Mouse (Mus musculus) forebrain, embryonic 15.5 days (tissue): ENCODE results near the gene Gm15217. TPM values are rescaled to one million over a fixed set of nuclear protein-coding genes. Genes with fewer than 3 reads are reported as not detected.

ENCODE experiments used
- ATAC-seq: fragments of 200-750 bp; cut with Nextera tagmentation; replicated peaks from 2 replicates; pipeline ENCODE4 v1.8.0; 2017; ENCODE audit warnings: mild to moderate bottlenecking, moderate TSS enrichment, moderate library complexity
- H3K27ac ChIP-seq: fragments of 300-500 bp; sonication (generic); replicated peaks from 2 replicates; pipeline ENCODE4 v1.5.1; 2015; ENCODE audit warnings: mild to moderate bottlenecking, inconsistent platforms
- H3K27me3 ChIP-seq: fragments of 300-500 bp; sonication (generic); 2 replicates; pipeline ENCODE4 v1.6.1; 2015; ENCODE audit warnings: inconsistent platforms
- H3K36me3 ChIP-seq: fragments of 300-500 bp; sonication (generic); 2 replicates; pipeline ENCODE4 v1.6.1; 2015; ENCODE audit warnings: mild to moderate bottlenecking, inconsistent platforms
- H3K4me1 ChIP-seq: fragments of 300-500 bp; sonication (generic); 2 replicates; pipeline ENCODE4 v1.6.1; 2015; ENCODE audit warnings: inconsistent platforms
- H3K4me2 ChIP-seq: fragments of 300-500 bp; sonication (generic); replicated peaks from 2 replicates; pipeline ENCODE4 v1.6.1; 2015; ENCODE audit warnings: mild to moderate bottlenecking, inconsistent platforms
- H3K4me3 ChIP-seq: fragments of 300-500 bp; sonication (generic); 2 replicates; pipeline ENCODE4 v1.5.1; 2015; ENCODE audit warnings: mild to moderate bottlenecking, inconsistent platforms
- H3K9ac ChIP-seq: fragments of 300-500 bp; sonication (generic); replicated peaks from 2 replicates; pipeline ENCODE4 v1.6.1; 2015; ENCODE audit warnings: mild to moderate bottlenecking, inconsistent platforms
- H3K9me3 ChIP-seq: fragments of 300-500 bp; sonication (generic); 2 replicates; pipeline ENCODE4 v1.6.1; 2016; ENCODE audit warnings: inconsistent platforms
- WGBS: fragments of 180-500 bp; shearing (Covaris S2); methylation state at CpG from one replicate; pipeline ENCODE4 v1.1.7; 2015; ENCODE audit warnings: mixed read lengths; 5-methylcytosine and 5-hydroxymethylcytosine counted together
- polyA plus RNA-seq: library from polyadenylated mRNA; unstranded; fragments of >200 nt; fragmentation: Nextera tagmentation; extraction: Ambion mirVana; gene quantifications from 2 replicates; pipeline ENCODE4 v1.2.1, GENCODE M21; 2015

Gm15217 gene
- polyA plus RNA-seq, 1 experiment from 2014 or later: not detected

DNA sequence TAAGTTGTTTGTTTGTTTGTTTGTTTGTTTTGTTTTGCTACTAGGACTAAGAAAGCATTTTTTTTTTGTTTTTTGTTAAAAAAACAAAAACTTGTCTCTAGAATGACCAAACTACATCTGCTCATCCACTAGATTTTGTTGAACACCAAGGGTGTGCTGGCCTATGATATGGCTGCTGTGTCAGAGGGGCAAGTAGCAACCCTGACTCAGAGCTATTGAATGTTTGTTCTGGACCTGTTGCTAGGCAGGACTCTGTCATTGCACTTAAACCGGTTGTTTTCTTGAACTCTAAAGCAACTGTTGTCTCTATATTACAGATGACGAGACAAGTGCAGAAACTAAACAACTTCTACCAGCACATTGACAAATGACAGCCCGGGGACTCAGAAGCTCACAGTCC lies 29.1 kb downstream of the Gm15217 start:
- H3K9me3 ChIP-seq: no peaks in the 10 kb centered on the region
- no peaks in the 10 kb centered on the region for H3K4me1 ChIP-seq
- H3K4me3 ChIP-seq: no peak overlapping the region
- no peak overlapping the region for H3K4me2 ChIP-seq
- WGBS: 91% methylated on average over 3 of the region's 3 CpGs
- no peak overlapping the region for H3K9ac ChIP-seq
- no peak overlapping the region for H3K27ac ChIP-seq
- H3K36me3 ChIP-seq: no peaks in the 10 kb centered on the region
- H3K27me3 ChIP-seq: no peaks in the 10 kb centered on the region
- no peak for ATAC-seq

DNA sequence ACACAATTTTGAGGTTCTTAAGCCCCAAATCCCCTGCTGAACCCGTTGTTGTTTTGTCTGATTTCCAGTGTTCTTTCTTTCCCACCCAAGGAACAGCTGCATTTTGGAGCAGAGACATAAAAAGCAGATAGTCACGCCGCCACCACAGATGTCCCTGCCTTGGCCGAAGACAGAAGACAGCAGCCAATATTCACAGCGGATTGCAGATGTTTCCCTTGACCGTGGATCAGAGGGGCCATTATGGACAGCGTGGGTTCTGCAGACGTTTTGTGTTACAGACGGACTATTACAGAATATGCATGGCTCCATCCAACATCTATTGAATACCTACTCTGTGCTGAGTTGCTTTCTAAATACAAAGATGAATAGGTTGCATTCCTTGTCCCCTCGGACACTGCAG lies 29.8 kb downstream of the Gm15217 start:
- H3K4me3 ChIP-seq: no peak overlapping the region
- H3K9me3 ChIP-seq: no peaks in the 10 kb centered on the region
- no peak overlapping the region for H3K4me2 ChIP-seq
- no peaks in the 10 kb centered on the region for H3K4me1 ChIP-seq
- H3K9ac ChIP-seq: no peak overlapping the region
- H3K36me3 ChIP-seq: no peaks in the 10 kb centered on the region
- ATAC-seq: no peak
- WGBS: 83% methylated on average over 10 of the region's 10 CpGs
- H3K27ac ChIP-seq: no peak overlapping the region
- H3K27me3 ChIP-seq: no peaks in the 10 kb centered on the region

DNA sequence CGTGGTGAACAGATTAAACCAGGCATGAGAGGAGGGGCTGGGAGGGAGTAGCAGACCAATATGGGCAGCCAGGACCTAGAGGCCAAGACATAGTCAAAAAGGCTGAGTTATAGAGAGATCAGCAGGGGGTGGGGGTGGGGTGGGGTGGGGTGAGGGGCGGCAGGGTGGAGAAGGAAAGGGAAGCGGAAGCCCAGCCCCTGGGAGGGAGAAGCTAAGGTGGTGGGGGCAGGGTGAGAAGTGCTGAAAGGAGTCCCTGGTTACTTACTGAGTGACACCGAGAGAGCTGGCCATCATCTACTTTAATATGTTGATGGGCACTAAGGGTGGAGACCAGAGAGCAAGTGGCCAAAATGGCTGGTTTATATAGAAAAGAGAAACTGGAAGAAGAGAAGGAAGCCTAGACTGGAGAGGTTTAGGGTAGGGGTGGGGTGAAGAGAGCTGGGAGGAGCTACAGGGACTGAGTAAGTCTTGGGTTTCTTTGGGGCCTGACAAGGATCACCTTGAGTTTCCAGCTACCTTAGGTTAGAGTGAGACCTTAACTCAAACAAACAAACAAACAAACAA lies 31.4 kb downstream of the Gm15217 start:
- Histone ChIP-seq H3K4me1 (no peaks in the 10 kb centered on the region), H3K9me3 (no peaks in the 10 kb centered on the region), H3K4me2 (no peak overlapping the region), H3K27ac (no peak overlapping the region), H3K36me3 (no peaks in the 10 kb centered on the region), H3K9ac (no peak overlapping the region), H3K27me3 (no peaks in the 10 kb centered on the region), H3K4me3 (no peak overlapping the region)
- WGBS: 77% methylated on average over 4 of the region's 4 CpGs
- no peak for ATAC-seq

GRCm38 (mm10) chr14:46412497-46413000 lies 33.3 kb downstream of the Gm15217 start:
- no peaks in the 10 kb centered on the region for H3K9me3 ChIP-seq
- H3K4me2 ChIP-seq: no peak overlapping the region
- H3K36me3 ChIP-seq: no peaks in the 10 kb centered on the region
- H3K27me3 ChIP-seq: no peaks in the 10 kb centered on the region
- WGBS: 78% methylated on average over 7 of the region's 7 CpGs
- no peak overlapping the region for H3K9ac ChIP-seq
- no peak for ATAC-seq
- no peak overlapping the region for H3K4me3 ChIP-seq
- H3K27ac ChIP-seq: no peak overlapping the region
- H3K4me1 ChIP-seq: no peaks in the 10 kb centered on the region

DNA sequence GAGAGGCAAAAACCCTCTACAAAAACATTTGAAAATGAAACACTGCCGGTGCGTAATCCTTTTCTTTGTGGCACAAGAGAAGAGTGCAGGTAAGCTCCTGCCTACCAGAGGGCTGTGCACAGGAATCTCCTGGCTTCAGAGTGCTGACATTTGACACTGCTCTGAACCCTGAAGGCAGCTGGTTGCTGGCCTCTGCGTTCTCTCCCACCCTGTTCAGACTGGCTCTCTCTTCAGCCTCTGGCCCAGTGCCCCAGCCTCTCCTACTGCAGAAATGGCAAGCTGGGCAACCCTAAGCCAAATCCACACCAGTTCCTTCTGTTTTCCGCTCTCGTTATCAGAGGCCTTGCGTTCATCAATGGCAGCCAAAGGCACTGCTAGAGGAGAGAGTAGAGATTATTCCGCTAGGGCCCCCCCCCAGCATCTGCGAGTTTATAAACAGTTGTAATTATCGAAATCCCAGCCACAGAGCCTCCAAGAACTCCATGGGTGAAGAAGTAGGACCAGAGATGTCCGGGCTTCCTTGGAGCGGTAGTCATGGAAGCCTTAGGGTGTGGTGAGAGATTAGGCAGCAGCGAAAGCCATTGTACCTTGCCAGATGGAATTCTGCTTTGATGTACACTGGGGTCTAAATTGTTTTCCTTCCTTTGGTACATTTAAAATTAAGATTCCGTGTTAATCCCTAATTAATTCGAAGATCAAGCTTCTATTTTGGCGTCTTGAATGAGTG lies 39.3 kb downstream of the Gm15217 start:
- no peak overlapping the region for H3K4me3 ChIP-seq
- H3K9me3 ChIP-seq: no peaks in the 10 kb centered on the region
- no peaks in the 10 kb centered on the region for H3K36me3 ChIP-seq
- H3K4me1 ChIP-seq: peaks cover 5% of the 10 kb centered on the region
- 28% methylated on average over 15 of the region's 15 CpGs for WGBS
- no peaks in the 10 kb centered on the region for H3K27me3 ChIP-seq
- H3K27ac ChIP-seq: no peak overlapping the region
- peak; percentile 55; the same call in 1 of the 2 replicates for ATAC-seq
- H3K9ac ChIP-seq: no peak overlapping the region
- H3K4me2 ChIP-seq: no peak overlapping the region

- WGBS: 16% methylated on average over 11 of the region's 11 CpGs
- ATAC-seq: 0 out of 2 replicates have a peak, but pooled peaks have one; percentile 32
- Histone ChIP-seq H3K4me3 (no peak overlapping the region), H3K27me3 (no peaks in the 10 kb centered on the region), H3K36me3 (no peaks in the 10 kb centered on the region), H3K4me1 (peaks cover 5% of the 10 kb centered on the region), H3K27ac (no peak overlapping the region), H3K4me2 (no peak overlapping the region), H3K9me3 (no peaks in the 10 kb centered on the region), H3K9ac (no peak overlapping the region)
Measured at GRCm38 (mm10) chr14:46419269-46419668, 40.1 kb downstream of the Gm15217 start.

DNA sequence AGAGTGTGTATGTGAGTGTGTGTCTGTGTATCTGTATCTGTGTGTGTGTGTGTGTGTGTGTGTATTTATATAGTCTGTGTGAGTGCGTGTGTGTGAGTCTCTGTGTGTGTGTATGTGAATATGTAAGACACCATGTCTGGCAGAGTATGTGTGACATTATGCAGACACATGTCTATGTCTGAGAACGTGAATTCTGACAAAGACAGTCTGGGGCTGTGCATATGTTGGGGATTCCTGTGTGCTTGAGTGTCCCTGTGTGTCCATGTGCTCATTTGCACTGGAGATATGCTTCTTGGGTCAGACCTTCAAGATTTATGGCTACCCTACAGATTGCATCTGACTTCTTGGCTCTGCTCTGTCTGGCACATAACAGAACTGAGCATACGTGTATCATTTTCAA lies 42.6 kb downstream of the Gm15217 start:
- WGBS: 76% methylated on average over 3 of the region's 3 CpGs
- no peak overlapping the region for H3K4me3 ChIP-seq
- ATAC-seq: peak; percentile 70
- H3K36me3 ChIP-seq: no peaks in the 10 kb centered on the region
- H3K27me3 ChIP-seq: no peaks in the 10 kb centered on the region
- no peak overlapping the region for H3K27ac ChIP-seq
- H3K9me3 ChIP-seq: no peaks in the 10 kb centered on the region
- no peak overlapping the region for H3K9ac ChIP-seq
- peaks cover 5% of the 10 kb centered on the region for H3K4me1 ChIP-seq
- H3K4me2 ChIP-seq: no peak overlapping the region

DNA sequence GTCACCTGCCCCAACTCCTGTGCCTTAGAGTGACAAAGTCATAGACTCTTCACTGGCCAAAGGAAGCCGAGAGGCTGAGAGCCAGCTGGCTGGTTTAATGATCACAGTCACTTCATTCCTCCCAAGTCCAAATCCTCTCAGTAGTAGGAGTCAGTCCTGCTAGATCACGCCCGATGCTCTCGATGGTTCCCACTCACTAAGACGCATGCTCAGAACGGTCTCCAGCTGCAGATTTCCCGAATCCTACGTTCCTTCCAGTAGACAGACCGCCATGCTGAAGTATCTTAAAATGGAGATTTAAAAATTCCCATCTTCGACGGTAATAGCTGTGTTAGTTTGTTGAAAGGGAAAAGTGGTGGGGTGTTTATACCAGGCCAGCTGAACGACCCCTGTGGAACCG lies 48.0 kb downstream of the Gm15217 start:
- ATAC-seq: no peak
- Histone ChIP-seq H3K27ac (no peak overlapping the region), H3K4me3 (no peak overlapping the region), H3K9ac (no peak overlapping the region), H3K4me2 (no peak overlapping the region), H3K4me1 (no peaks in the 10 kb centered on the region), H3K36me3 (no peaks in the 10 kb centered on the region), H3K27me3 (no peaks in the 10 kb centered on the region), H3K9me3 (no peaks in the 10 kb centered on the region)
- 94% methylated on average over 13 of the region's 13 CpGs for WGBS

GRCm38 (mm10) chr14:46430231-46430630 lies 51.0 kb downstream of the Gm15217 start:
- Histone ChIP-seq H3K36me3 (no peaks in the 10 kb centered on the region), H3K9ac (no peak overlapping the region), H3K9me3 (no peaks in the 10 kb centered on the region), H3K27ac (no peak overlapping the region), H3K4me2 (no peak overlapping the region), H3K27me3 (no peaks in the 10 kb centered on the region), H3K4me3 (no peak overlapping the region), H3K4me1 (no peaks in the 10 kb centered on the region)
- no peak for ATAC-seq
- 92% methylated on average over 5 of the region's 5 CpGs for WGBS

Other genes starting within 250 kb of the Gm15217 start
- gene Bmp4, start 11.3 kb downstream of the Gm15217 start, polyA plus RNA-seq: 3.0 and 5.0 TPM in 2 replicates